Mouse (Mus musculus): ENCODE results near the gene Bricd5. TPM values are rescaled to one million over a fixed set of nuclear protein-coding genes. Genes with fewer than 3 reads are reported as not detected.
A peak's percentile ranks its signal among the peaks of the same experiment; 100 is the strongest.

Bricd5 gene
- polyA plus RNA-seq, 1 experiment from 2014 or later, result not detected

DNA sequence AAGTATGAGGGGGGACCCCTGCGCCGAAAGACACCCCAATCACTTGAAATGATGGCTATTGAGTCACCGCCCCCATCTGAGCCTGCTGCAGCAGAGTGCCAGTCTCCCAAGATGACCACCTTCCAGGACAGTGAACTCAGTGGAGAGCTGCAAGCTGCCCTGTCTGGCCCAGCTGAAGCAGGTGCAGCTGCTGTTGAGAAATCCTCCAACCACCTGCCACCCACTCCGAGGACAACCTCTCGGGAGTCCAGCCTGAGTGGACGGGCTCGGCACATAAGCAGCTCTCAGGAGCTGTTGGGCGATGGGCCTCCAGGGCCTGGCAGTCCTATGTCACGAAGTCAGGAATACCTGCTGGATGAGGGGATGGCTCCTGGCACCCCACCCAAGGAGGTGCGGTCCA is 30.4 kb downstream of the Bricd5 start:
- DNase-seq, result no peak
- Histone ChIP-seq H3K9ac (replicated peaks; ENCODE audit: low read length) (no peak overlapping the region), H3K36me3 (ENCODE audit: control insufficient read depth, insufficient read depth, low read length) (peaks cover 100% of the 10 kb centered on the region), H3K27me3 (ENCODE audit: control insufficient read depth, insufficient read depth, low read length) (no peaks in the 10 kb centered on the region), H3K4me3 (replicated peaks; ENCODE audit: low read depth, low read length) (no peak overlapping the region), H3K9me3 (ENCODE audit: control insufficient read depth, low read length) (no peaks in the 10 kb centered on the region), H3K4me1 (ENCODE audit: control insufficient read depth, insufficient read depth, low read length) (no peaks in the 10 kb centered on the region), H3K27ac (replicated peaks; ENCODE audit: low read depth, low read length) (no peak overlapping the region), H3K4me2 (ENCODE audit: low read length) (no peak overlapping the region)
- WGBS, result 92% methylated on average over 10 of the region's 10 CpGs
- ATAC-seq (ENCODE audit: low FRiP score, low TSS enrichment), result no peak

- Histone ChIP-seq H3K9ac (replicated peaks; ENCODE audit: low read length) (0 out of 2 replicates have a peak overlapping the region, but pooled peaks have one; percentile 1), H3K27me3 (ENCODE audit: control insufficient read depth, insufficient read depth, low read length) (no peaks in the 10 kb centered on the region), H3K4me1 (ENCODE audit: control insufficient read depth, insufficient read depth, low read length) (no peaks in the 10 kb centered on the region), H3K4me3 (replicated peaks; ENCODE audit: low read depth, low read length) (no peak overlapping the region), H3K9me3 (ENCODE audit: control insufficient read depth, low read length) (no peaks in the 10 kb centered on the region), H3K4me2 (ENCODE audit: low read length) (no peak overlapping the region), H3K36me3 (ENCODE audit: control insufficient read depth, insufficient read depth, low read length) (peaks cover 100% of the 10 kb centered on the region), H3K27ac (replicated peaks; ENCODE audit: low read depth, low read length) (no peak overlapping the region)
- 90% methylated on average over 30 of the region's 30 CpGs for WGBS
- ATAC-seq (ENCODE audit: low FRiP score, low TSS enrichment) (no peak), DNase-seq (no peak)
These were observed 31.7 kb downstream of the Bricd5 start for GRCm38 (mm10) chr17:24505286-24505955.

- H3K4me3 ChIP-seq (replicated peaks; ENCODE audit: low read depth, low read length), result no peak overlapping the region
- peak overlapping the region; percentile 20 for H3K27ac ChIP-seq (replicated peaks; ENCODE audit: low read depth, low read length)
- ATAC-seq (ENCODE audit: low FRiP score, low TSS enrichment) (no peak; the same call in 1 of the 2 replicates), DNase-seq (peak; percentile 60)
- no peaks in the 10 kb centered on the region for H3K4me1 ChIP-seq (ENCODE audit: control insufficient read depth, insufficient read depth, low read length)
- no peaks in the 10 kb centered on the region for H3K27me3 ChIP-seq (ENCODE audit: control insufficient read depth, insufficient read depth, low read length)
- WGBS, result 34% methylated on average over 36 of the region's 36 CpGs
- peaks cover 100% of the 10 kb centered on the region for H3K36me3 ChIP-seq (ENCODE audit: control insufficient read depth, insufficient read depth, low read length)
- H3K4me2 ChIP-seq (ENCODE audit: low read length), result peak overlapping the region; percentile 19
- no peak overlapping the region; the same call in 1 of the 2 replicates for H3K9ac ChIP-seq (replicated peaks; ENCODE audit: low read length)
- H3K9me3 ChIP-seq (ENCODE audit: control insufficient read depth, low read length), result no peaks in the 10 kb centered on the region
These were observed 32.8 kb downstream of the Bricd5 start for GRCm38 (mm10) chr17:24506332-24507070.

- H3K27me3 ChIP-seq (ENCODE audit: control insufficient read depth, insufficient read depth, low read length), result no peaks in the 10 kb centered on the region
- peak; percentile 28; the same call in 1 of the 2 replicates for ATAC-seq (ENCODE audit: low FRiP score, low TSS enrichment)
- H3K4me2 ChIP-seq (ENCODE audit: low read length), result no peak overlapping the region
- no peak for DNase-seq
- no peak overlapping the region for H3K4me3 ChIP-seq (replicated peaks; ENCODE audit: low read depth, low read length)
- H3K27ac ChIP-seq (replicated peaks; ENCODE audit: low read depth, low read length), result no peak overlapping the region; the same call in 1 of the 2 replicates
- 56% methylated on average over 19 of the region's 19 CpGs for WGBS
- H3K36me3 ChIP-seq (ENCODE audit: control insufficient read depth, insufficient read depth, low read length), result peaks cover 99% of the 10 kb centered on the region
- H3K9ac ChIP-seq (replicated peaks; ENCODE audit: low read length), result no peak overlapping the region
- H3K9me3 ChIP-seq (ENCODE audit: control insufficient read depth, low read length), result no peaks in the 10 kb centered on the region
- no peaks in the 10 kb centered on the region for H3K4me1 ChIP-seq (ENCODE audit: control insufficient read depth, insufficient read depth, low read length)
These were observed 33.5 kb downstream of the Bricd5 start for GRCm38 (mm10) chr17:24507129-24507664.

- Histone ChIP-seq H3K4me2 (ENCODE audit: low read length) (no peak overlapping the region), H3K4me3 (replicated peaks; ENCODE audit: low read depth, low read length) (no peak overlapping the region), H3K27me3 (ENCODE audit: control insufficient read depth, insufficient read depth, low read length) (no peaks in the 10 kb centered on the region), H3K9me3 (ENCODE audit: control insufficient read depth, low read length) (no peaks in the 10 kb centered on the region), H3K27ac (replicated peaks; ENCODE audit: low read depth, low read length) (no peak overlapping the region), H3K4me1 (ENCODE audit: control insufficient read depth, insufficient read depth, low read length) (no peaks in the 10 kb centered on the region), H3K9ac (replicated peaks; ENCODE audit: low read length) (no peak overlapping the region), H3K36me3 (ENCODE audit: control insufficient read depth, insufficient read depth, low read length) (peaks cover 94% of the 10 kb centered on the region)
- no peak for DNase-seq
- ATAC-seq (ENCODE audit: low FRiP score, low TSS enrichment), result no peak
- 87% methylated on average over 12 of the region's 12 CpGs for WGBS
These were observed 34.2 kb downstream of the Bricd5 start for GRCm38 (mm10) chr17:24507806-24508460.

DNA sequence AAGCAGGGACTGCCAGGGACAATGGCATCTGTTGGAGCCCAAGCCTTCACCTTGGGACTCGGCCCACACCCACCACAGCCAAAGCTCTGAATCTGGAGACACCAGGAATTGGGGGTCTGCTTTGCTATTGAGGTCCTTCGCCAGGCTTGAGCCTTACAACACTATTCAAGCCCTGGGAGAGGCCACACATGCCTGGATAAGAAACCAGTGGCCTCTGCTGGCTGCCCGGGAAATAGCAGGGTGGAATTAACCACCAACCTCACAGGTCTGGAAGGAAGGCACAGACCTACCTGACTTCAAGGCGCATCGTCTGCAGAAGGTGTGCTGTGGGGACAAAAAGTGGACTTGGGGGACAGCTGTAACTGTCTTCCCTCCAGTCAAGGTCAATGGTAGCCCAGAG is 39.9 kb downstream of the Bricd5 start:
- Histone ChIP-seq H3K27me3 (ENCODE audit: control insufficient read depth, insufficient read depth, low read length) (no peaks in the 10 kb centered on the region), H3K36me3 (ENCODE audit: control insufficient read depth, insufficient read depth, low read length) (peaks cover 91% of the 10 kb centered on the region), H3K27ac (replicated peaks; ENCODE audit: low read depth, low read length) (no peak overlapping the region), H3K9ac (replicated peaks; ENCODE audit: low read length) (no peak overlapping the region), H3K4me2 (ENCODE audit: low read length) (no peak overlapping the region), H3K9me3 (ENCODE audit: control insufficient read depth, low read length) (no peaks in the 10 kb centered on the region), H3K4me3 (replicated peaks; ENCODE audit: low read depth, low read length) (no peak overlapping the region), H3K4me1 (ENCODE audit: control insufficient read depth, insufficient read depth, low read length) (no peaks in the 10 kb centered on the region)
- WGBS, result 53% methylated on average over 5 of the region's 5 CpGs
- ATAC-seq (ENCODE audit: low FRiP score, low TSS enrichment), result peak; percentile 60; the same call in 1 of the 2 replicates
- DNase-seq, result peak; percentile 83

- Histone ChIP-seq H3K27me3 (ENCODE audit: control insufficient read depth, insufficient read depth, low read length) (no peaks in the 10 kb centered on the region), H3K27ac (replicated peaks; ENCODE audit: low read depth, low read length) (no peak overlapping the region), H3K4me2 (ENCODE audit: low read length) (no peak overlapping the region), H3K9ac (replicated peaks; ENCODE audit: low read length) (no peak overlapping the region), H3K36me3 (ENCODE audit: control insufficient read depth, insufficient read depth, low read length) (peaks cover 86% of the 10 kb centered on the region), H3K4me3 (replicated peaks; ENCODE audit: low read depth, low read length) (no peak overlapping the region), H3K9me3 (ENCODE audit: control insufficient read depth, low read length) (no peaks in the 10 kb centered on the region), H3K4me1 (ENCODE audit: control insufficient read depth, insufficient read depth, low read length) (no peaks in the 10 kb centered on the region)
- WGBS, result 90% methylated on average over 24 of the region's 24 CpGs
- ATAC-seq (ENCODE audit: low FRiP score, low TSS enrichment) (no peak), DNase-seq (no peak)
These were observed 40.9 kb downstream of the Bricd5 start for GRCm38 (mm10) chr17:24514270-24515257.

DNA sequence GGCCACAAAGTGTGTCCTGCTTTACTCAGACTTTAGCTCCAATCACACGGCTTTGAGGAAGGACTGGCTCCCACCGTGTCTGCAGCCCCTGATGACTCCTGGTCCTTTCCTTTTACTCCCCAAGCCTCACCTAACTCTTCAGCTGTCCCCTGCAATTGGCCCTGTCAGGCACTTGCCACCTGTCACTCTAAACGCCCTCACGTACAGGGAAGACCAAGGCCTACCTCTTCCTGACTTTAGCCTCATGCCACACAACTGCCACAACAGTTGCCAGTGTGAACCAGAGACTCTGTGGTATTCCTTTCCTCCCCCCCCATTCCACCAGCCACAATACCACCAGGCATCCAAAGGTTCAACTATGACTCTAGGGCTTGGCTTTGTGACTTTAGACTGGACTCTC is 46.8 kb downstream of the Bricd5 start:
- Histone ChIP-seq H3K9me3 (ENCODE audit: control insufficient read depth, low read length) (no peaks in the 10 kb centered on the region), H3K4me2 (ENCODE audit: low read length) (no peak overlapping the region), H3K9ac (replicated peaks; ENCODE audit: low read length) (no peak overlapping the region), H3K27ac (replicated peaks; ENCODE audit: low read depth, low read length) (no peak overlapping the region), H3K4me3 (replicated peaks; ENCODE audit: low read depth, low read length) (no peak overlapping the region), H3K4me1 (ENCODE audit: control insufficient read depth, insufficient read depth, low read length) (no peaks in the 10 kb centered on the region), H3K27me3 (ENCODE audit: control insufficient read depth, insufficient read depth, low read length) (no peaks in the 10 kb centered on the region), H3K36me3 (ENCODE audit: control insufficient read depth, insufficient read depth, low read length) (peaks cover 49% of the 10 kb centered on the region)
- no peak for DNase-seq
- ATAC-seq (ENCODE audit: low FRiP score, low TSS enrichment), result no peak
- WGBS, result 94% methylated on average over 4 of the region's 4 CpGs

Data from midbrain, embryonic 14.5 days (tissue).